Mouse (Mus musculus) bone marrow macrophage, adult 2 months (primary cell): ENCODE data around the gene Heatr4. TPM values are rescaled to one million over a fixed set of nuclear protein-coding genes. Genes with fewer than 3 reads are reported as not detected.

Source experiments
- H3K27ac ChIP-seq: 2 replicates; pipeline ENCODE4 v1.5.1; 2012; ENCODE audit warnings: low read depth, low read length; ENCODE audit not compliant: insufficient read depth
- H3K4me1 ChIP-seq: 2 replicates; pipeline ENCODE4 v1.6.1; 2012; ENCODE audit warnings: low read length; ENCODE audit not compliant: control insufficient read depth, insufficient read depth
- H3K4me3 ChIP-seq: 2 replicates; pipeline ENCODE4 v1.5.1; 2012; ENCODE audit warnings: mild to moderate bottlenecking, low read length, moderate library complexity; ENCODE audit not compliant: insufficient read depth
- CTCF ChIP-seq: IDR thresholded peaks from 2 replicates; pipeline ENCODE4 v1.5.1; 2012; ENCODE audit warnings: low read depth, mild to moderate bottlenecking, low read length, moderate library complexity
- POLR2A ChIP-seq: IDR thresholded peaks from 2 replicates; pipeline ENCODE4 v1.6.1; 2012; ENCODE audit warnings: mild to moderate bottlenecking, low read depth, low read length, borderline replicate concordance
- polyA plus RNA-seq: library from polyadenylated mRNA; stranded (reverse); fragments of >200 nt; gene quantifications from 2 replicates; pipeline ENCODE4 v1.2.4, GENCODE M21; 2012; ENCODE audit not compliant: missing spikeins, insufficient read depth, insufficient read length

Heatr4 gene
- polyA plus RNA-seq, 1 experiment = not detected

GRCm38 (mm10) chr12:83998341-83999107 lies 13.9 kb upstream of the Heatr4 start:
- TF ChIP-seq POLR2A = no peak
- TF ChIP-seq CTCF = no peak
- Histone ChIP-seq H3K27ac (no peak overlapping the region), H3K4me1 (peaks cover 11% of the 10 kb centered on the region), H3K4me3 (no peak overlapping the region)

DNA sequence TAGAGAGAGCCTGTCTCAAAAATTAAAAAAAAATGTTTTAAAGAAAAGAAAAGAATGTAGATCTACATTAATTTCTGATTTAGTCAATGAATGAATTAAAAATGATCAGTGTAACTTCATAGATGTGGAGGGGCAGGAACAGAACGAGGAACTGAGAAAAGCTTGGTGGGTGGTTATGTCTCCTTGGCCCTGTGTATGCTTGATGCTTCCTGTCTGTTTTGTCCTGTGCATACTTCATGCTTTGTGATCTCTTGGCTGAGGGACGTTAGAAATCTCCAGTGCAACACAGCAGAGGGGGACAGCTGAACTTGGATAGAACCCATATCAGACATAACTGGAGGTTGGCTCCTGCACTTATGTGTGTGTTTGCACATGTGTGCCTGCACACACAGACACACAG lies 12.6 kb upstream of the Heatr4 start:
- TF ChIP-seq CTCF = no peak
- TF ChIP-seq POLR2A = no peak
- no peak overlapping the region for H3K27ac ChIP-seq
- no peak overlapping the region for H3K4me3 ChIP-seq
- H3K4me1 ChIP-seq = peaks cover 8% of the 10 kb centered on the region

DNA sequence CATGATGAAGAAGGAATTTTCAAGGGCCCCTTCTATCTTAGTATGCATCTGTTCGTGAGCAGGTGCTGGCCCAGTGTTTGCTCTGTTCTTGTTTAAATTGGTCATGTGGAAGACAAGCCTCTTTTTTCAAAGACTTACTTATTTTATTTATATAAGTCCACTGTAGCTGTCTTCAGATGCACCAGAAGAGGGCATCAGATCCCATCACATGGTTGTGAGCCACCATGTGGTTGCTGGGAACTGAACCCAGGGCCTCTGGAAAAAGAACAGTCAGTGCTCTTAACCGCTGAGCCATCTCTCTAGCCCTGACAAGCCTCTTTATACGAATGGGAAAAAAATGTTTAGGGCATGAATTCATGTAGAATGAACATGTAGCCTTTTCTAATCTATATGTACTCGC lies 4.7 kb upstream of the Heatr4 start:
- H3K4me1 ChIP-seq = peaks cover 9% of the 10 kb centered on the region
- TF ChIP-seq CTCF (no peak), POLR2A (no peak)
- H3K27ac ChIP-seq = no peak overlapping the region
- H3K4me3 ChIP-seq = no peak overlapping the region

GRCm38 (mm10) chr12:83988483-83988882 lies 3.8 kb upstream of the Heatr4 start:
- Histone ChIP-seq H3K4me1 (peaks cover 9% of the 10 kb centered on the region), H3K4me3 (peak overlapping the region; percentile 63), H3K27ac (no peak overlapping the region)
- TF ChIP-seq POLR2A (no peak), CTCF (no peak)

- H3K4me1 ChIP-seq = peaks cover 9% of the 10 kb centered on the region
- peak within 1 kb of the TSS; percentile 51 for H3K27ac ChIP-seq
- peak within 1 kb of the TSS; percentile 63 for H3K4me3 ChIP-seq
- TF ChIP-seq POLR2A (no peak), CTCF (peak; percentile 36; the same call in 1 of the 2 replicates)
These were observed 3.2 kb upstream of the Heatr4 start, which contains the start of gene Acot2 for GRCm38 (mm10) chr12:83987583-83988441. Acot2 (plus strand) TSS chr12:83987861.

DNA sequence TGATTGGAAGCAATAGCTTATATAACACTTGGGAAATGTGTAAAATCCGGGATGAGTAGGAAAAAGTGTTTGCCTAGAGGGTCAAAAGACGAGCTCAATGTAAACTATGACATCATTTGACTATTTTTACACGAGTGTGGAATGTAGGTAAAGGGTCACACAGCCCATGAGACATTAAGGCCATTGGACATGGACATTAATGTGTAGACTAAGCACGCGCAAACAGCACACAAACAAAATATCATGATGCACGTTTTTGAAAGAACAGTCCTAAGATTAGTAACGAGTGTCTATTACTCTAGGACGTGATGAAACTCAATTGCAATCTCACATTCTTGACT lies 2.6 kb upstream of the Heatr4 start:
- TF ChIP-seq POLR2A = no peak
- TF ChIP-seq CTCF = no peak
- Histone ChIP-seq H3K4me1 (peaks cover 9% of the 10 kb centered on the region), H3K27ac (peak overlapping the region; percentile 51), H3K4me3 (peak overlapping the region; percentile 63)

GRCm38 (mm10) chr12:83981615-83982014 lies 3.0 kb downstream of the Heatr4 start:
- Histone ChIP-seq H3K4me3 (no peak overlapping the region), H3K27ac (no peak overlapping the region), H3K4me1 (peaks cover 1% of the 10 kb centered on the region)
- TF ChIP-seq POLR2A = no peak
- no peak for TF ChIP-seq CTCF

DNA sequence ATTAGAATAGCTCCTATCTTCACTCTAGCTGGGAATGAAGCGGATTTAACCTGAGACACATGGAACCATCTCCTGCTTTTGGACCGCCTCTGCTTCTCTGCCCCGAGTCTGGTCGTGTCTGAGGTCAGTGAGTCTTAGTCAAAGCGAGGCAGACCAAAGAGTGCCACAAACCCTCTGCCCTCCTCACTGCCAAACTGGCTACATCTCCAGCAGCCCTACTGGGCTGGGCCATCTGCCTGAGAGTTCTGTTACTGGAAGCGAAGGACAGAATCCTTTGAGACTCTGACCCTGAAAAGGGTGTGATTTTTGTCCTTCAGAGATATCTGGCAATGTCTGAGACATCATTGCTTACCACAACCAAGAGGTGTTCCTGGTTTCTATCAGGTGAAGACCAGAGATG lies 5.8 kb downstream of the Heatr4 start:
- no peak overlapping the region for H3K4me3 ChIP-seq
- no peak overlapping the region for H3K27ac ChIP-seq
- H3K4me1 ChIP-seq = no peaks in the 10 kb centered on the region
- TF ChIP-seq POLR2A (no peak), CTCF (no peak)

DNA sequence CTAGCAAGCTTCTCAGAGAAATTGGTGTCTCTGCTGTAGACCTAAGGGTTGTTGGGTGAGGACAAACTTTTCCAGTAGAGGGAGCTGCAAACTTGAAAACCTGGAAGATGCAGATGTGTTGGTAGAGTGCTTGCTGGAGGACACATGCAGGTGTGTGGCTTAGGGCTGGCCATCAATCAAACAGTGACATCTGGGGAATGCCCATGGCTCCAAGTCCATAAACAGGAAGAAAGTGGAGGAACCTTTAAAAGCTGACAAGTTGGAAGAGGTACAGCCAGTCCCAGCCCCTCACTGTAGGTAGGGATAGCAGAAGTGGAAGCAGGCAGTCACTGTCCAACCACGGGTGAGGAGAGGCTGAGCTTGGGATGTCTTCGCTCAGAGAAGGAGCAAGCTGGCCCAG lies 12.5 kb downstream of the Heatr4 start:
- Histone ChIP-seq H3K27ac (no peak overlapping the region), H3K4me3 (no peak overlapping the region), H3K4me1 (no peaks in the 10 kb centered on the region)
- TF ChIP-seq CTCF = peak; percentile 83
- TF ChIP-seq POLR2A = no peak

DNA sequence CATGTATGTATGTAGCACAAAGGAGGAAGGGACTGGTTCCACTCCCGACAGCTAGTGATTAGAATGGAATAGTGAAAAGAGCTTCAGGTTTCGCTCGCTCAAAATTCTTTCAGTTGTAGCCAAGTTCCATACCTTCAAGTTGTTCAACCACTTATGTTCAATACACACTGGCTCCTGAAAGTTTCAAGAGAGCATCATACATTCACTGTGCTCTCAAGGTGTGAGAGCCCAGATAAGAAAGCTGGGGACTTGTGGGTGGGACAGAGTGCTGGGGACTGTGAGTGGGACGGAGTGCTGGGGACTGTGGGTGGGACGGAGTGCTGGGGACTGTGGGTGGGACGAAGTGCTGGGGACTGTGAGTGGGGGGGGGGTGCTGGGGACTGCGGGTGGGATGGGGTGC lies 19.4 kb downstream of the Heatr4 start:
- no peak overlapping the region for H3K4me3 ChIP-seq
- no peaks in the 10 kb centered on the region for H3K4me1 ChIP-seq
- no peak overlapping the region for H3K27ac ChIP-seq
- TF ChIP-seq POLR2A = no peak
- no peak for TF ChIP-seq CTCF
